Mouse (Mus musculus) MEL-GATA-1-ER (cell line): Measurements from ENCODE around the gene Krt12.
A peak's percentile ranks its signal among the peaks of the same experiment; 100 is the strongest.

ENCODE experiments used
- DNase-seq: peaks from one replicate; pipeline ENCODE4 v3.0.0-alpha.2; 2012; ENCODE audit warnings: low read depth; ENCODE audit errors: extremely low read depth

The Krt12 gene

DNA sequence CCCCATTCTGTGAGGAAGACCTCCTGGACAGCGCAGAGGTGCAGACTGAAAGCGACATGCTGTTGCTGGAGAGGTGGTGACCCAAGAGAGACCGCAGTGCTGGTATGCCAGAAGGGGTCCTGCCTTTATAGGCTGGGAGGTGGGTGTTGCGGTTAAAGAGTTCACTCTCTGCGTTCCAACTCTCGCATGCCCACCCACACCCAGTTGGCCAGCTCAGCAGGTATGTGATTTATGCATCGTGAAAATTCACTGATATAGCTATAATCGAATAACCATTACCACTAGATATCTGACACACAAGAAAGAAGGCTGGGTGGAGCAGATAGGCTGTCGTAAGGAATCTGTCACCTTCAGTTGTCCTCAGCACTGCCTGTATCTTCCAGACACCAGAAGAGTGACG, at the start of gene Krt12:
Krt12 (minus strand) TSS at position 101 of the 400 bp plus-strand sequence.
- DNase-seq, result no peak

- DNase-seq, result no peak
Observed at GRCm38 (mm10) chr11:99469228-99469627, 47.2 kb upstream of the Krt12 start.

GRCm38 (mm10) chr11:99468566-99468965, 46.5 kb upstream of the Krt12 start:
- no peak for DNase-seq

GRCm38 (mm10) chr11:99466316-99466715, 44.3 kb upstream of the Krt12 start:
- DNase-seq, result no peak

- DNase-seq, result peak; percentile 7
Observed at GRCm38 (mm10) chr11:99464836-99465235, 42.8 kb upstream of the Krt12 start.

GRCm38 (mm10) chr11:99463155-99463554, 41.1 kb upstream of the Krt12 start:
- peak; percentile 7 for DNase-seq

DNA sequence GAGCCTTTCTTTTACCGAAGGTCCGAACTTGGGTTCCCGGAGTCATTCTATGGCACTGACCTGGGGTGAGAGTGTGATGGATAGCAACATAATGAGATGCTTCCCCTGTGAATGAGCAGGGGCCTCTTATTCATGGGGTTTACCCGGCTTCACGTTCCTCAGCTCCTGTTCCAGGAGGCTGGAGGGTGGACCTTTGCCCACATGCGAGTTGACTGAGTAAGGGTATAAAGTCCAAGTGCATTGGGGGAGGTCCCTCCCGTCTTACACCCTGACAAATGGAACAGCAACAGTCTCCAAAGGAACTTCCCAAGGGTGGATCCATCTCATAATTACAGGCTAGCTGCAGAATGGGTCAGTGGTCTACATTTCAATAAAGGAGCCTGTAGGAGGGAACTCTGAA, 39.7 kb upstream of the Krt12 start:
- DNase-seq, result no peak

- DNase-seq, result no peak
Observed at GRCm38 (mm10) chr11:99458887-99459286, 36.8 kb upstream of the Krt12 start.

DNA sequence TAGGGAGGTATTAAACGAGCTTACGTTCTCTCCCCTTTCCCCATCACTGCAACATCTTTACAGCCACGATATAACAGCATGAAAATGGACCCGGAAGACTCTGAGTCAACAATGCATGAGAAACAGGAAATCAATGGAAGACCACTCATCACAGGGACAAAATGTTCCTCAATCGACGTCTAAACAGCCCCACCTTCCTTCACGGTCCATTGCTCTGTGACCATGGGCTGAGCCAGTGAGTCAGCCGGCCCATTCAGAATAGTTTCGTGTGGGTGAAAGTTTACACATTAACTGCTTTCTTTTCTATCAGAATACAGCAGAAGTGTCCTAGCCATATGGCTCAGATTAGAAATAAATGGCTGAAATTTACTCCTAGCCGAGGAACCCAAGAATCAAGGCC, 32.7 kb upstream of the Krt12 start:
- DNase-seq, result no peak

- DNase-seq, result no peak
Observed at GRCm38 (mm10) chr11:99454044-99454443, 32.0 kb upstream of the Krt12 start.

GRCm38 (mm10) chr11:99448769-99449168, 26.7 kb upstream of the Krt12 start:
- no peak for DNase-seq

GRCm38 (mm10) chr11:99441220-99441619, 19.2 kb upstream of the Krt12 start:
- no peak for DNase-seq

DNA sequence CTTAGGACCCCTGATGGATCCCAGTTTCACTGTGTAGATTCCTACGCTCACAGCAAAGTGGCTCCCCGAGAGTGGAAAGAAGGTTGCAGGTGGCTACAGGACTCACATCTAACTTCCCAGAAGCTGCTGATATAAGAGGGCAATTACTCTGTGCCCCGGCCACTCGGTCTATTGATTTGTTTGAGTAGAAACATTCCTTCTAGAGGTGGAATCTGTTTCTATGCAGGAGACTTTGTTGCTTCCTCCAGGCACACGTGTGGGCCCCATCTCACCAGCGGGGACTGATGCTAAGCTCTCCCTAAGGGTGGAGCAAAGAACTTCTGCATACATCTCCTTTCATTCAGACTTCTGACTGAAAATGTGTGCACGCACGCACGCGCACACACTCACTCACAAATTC, 17.4 kb upstream of the Krt12 start:
- DNase-seq, result no peak

- DNase-seq, result no peak
Observed at GRCm38 (mm10) chr11:99437972-99438371, 15.9 kb upstream of the Krt12 start, which contains the start of gene Krt20. Gene Krt20 (minus strand): TSS chr11:99438150.

- DNase-seq, result no peak
Observed at GRCm38 (mm10) chr11:99436625-99437024, 14.6 kb upstream of the Krt12 start.

GRCm38 (mm10) chr11:99430670-99431069, 8.6 kb upstream of the Krt12 start:
- no peak for DNase-seq

DNA sequence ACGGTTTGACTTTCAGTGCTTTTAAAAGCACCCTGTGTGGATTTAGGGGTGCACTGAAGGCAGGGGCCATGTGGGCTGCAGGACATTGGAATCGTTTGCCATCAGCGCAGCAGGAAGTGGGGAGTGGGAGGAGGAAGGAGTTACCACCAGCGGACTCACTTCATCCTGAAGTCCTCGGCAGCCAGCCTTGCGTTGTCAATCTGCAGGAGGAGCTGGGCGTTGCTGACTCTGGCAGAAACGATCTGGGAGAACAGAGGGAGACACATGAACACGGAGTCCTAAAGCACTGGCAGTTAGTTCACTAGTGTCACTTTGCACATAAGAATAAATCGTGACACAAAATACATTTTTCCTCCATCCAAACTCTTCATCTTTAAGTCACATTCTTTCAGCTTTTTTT, 1.5 kb downstream of the Krt12 start:
- DNase-seq, result no peak

DNA sequence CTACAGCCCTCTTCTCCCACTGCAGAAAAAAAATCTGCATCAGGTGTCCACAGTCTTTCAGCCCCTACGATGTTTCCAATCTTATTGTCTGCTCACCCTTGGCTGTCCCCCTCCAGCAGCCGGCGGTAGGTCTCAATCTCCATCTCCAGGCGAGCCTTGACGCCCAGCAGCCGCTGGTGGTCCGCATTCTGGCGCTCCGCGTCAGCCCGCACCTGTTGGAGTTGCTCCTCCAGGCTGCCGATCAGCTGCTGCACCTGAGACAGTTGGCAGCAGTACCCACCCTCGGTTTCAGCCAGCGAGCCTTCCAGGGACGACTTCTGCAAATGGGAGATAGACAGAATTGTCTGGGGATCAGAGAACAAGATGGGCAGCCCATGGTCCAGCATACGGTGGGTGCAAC, 4.2 kb downstream of the Krt12 start:
- no peak for DNase-seq

DNA sequence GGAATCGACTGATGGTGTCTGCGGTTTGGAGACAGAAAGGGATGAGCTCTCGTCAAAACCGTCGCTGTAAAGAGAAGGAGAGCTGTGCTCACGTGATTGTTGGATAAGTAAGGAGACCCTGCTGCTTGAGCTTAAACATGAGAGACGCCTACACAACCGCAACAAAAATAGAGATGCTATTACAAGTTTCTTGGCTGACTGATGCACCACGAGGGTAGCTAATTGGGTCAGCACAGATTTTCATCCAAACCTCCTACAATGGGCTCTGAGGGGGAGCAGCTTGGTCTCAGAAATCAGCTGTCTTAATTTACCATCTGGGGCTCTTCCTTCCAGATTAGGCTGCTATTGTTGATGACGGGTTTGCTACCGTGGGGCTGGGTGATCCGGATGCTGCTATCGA, 5.2 kb downstream of the Krt12 start:
- DNase-seq, result no peak

GRCm38 (mm10) chr11:99414463-99415147, 7.5 kb downstream of the Krt12 start:
- DNase-seq, result no peak

GRCm38 (mm10) chr11:99413247-99413646, 8.8 kb downstream of the Krt12 start:
- no peak for DNase-seq

- DNase-seq, result no peak
Observed at GRCm38 (mm10) chr11:99406186-99406585, 15.9 kb downstream of the Krt12 start.

GRCm38 (mm10) chr11:99399956-99400549, 22.0 kb downstream of the Krt12 start:
- no peak for DNase-seq
